Mouse (Mus musculus) small intestine, adult 2 months (tissue): ENCODE data around the gene Ropn1l.

ENCODE experiments used
- CTCF ChIP-seq: fragments of 200-500 bp; IDR thresholded peaks from 2 replicates; pipeline ENCODE4 v1.5.1; 2012; ENCODE audit warnings: low read depth, mild to moderate bottlenecking, control low read depth, inconsistent platforms, low read length, moderate library complexity, mixed read lengths; ENCODE audit not compliant: insufficient replicate concordance, insufficient read length; ENCODE audit errors: extremely low read depth
- POLR2A ChIP-seq: fragments of 200-500 bp; IDR thresholded peaks from 2 replicates; pipeline ENCODE4 v1.6.1; 2012; ENCODE audit warnings: low read depth, mild to moderate bottlenecking, control low read depth, inconsistent platforms, low read length, moderate library complexity

DNA sequence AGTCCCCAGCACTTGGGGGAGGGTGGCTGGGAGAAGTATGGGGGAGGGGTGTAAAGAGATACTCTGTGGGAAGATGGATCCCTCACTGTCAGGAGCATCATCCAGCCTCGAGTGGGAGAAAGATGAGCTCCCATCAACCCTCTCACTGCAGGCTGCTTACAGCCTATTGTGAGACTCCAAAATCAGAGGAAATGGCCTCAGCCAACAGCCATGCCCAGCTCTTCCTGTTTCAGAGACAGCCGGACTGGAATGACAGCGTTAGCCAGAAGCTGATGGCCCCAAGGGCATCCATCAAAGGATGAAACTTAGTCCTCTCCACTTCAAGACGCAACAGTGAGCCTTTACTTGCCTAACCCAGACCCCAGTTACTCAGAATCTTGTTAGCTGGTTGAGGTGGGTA is 38.4 kb downstream of the Ropn1l start:
- TF ChIP-seq POLR2A (no peak), CTCF (no peak)
